Mouse (Mus musculus) layer of hippocampus, postnatal 14 days (tissue): ENCODE data around the gene Abcb6. TPM values are rescaled to one million over a fixed set of nuclear protein-coding genes. Genes with fewer than 3 reads are reported as not detected.

ENCODE experiments used
- DNase-seq, 2 experiments: peaks; one replicate each; pipeline ENCODE4 v3.0.0; 2021 to 2022; ENCODE audit warnings: low spot score in 2 of 2, mixed read lengths in 1 of 2
- microRNA-seq, 2 experiments: library from miRNA; unstranded; fragments of <30 nt; microRNA quantifications; one replicate each; pipeline ENCODE4 v1.2.0; 2021
- total RNA-seq, 2 experiments: library from RNA; stranded (reverse); gene quantifications; 2 replicates each; pipeline ENCODE4 v1.2.3; 2021

The Abcb6 gene
- total RNA-seq, 2 experiments from 2014 or later = 30.7 to 35.2 TPM

- no peak for DNase-seq
These were observed 32.6 kb downstream of the Abcb6 start for GRCm38 (mm10) chr1:75147411-75148135.

- DNase-seq = no peak
These were observed 34.6 kb downstream of the Abcb6 start for GRCm38 (mm10) chr1:75145589-75145988.

- peak; percentile 96 for DNase-seq
These were observed 37.6 kb downstream of the Abcb6 start, which contains the start of the genes Cnppd1 and Retreg2 for GRCm38 (mm10) chr1:75142301-75143261. Gene Cnppd1 (minus strand): TSS chr1:75142711. Gene Retreg2 (plus strand): TSS chr1:75142778.

- peak; percentile 42 to 57 for DNase-seq
These were observed 38.6 kb downstream of the Abcb6 start for GRCm38 (mm10) chr1:75141486-75142190.

GRCm38 (mm10) chr1:75140601-75141190, 39.5 kb downstream of the Abcb6 start:
- no peak for DNase-seq

- no peak for DNase-seq
These were observed 41.7 kb downstream of the Abcb6 start for GRCm38 (mm10) chr1:75138448-75138847.

- no peak for DNase-seq
These were observed 43.5 kb downstream of the Abcb6 start for GRCm38 (mm10) chr1:75136730-75137129.

- no peak for DNase-seq
These were observed 43.9 kb downstream of the Abcb6 start for GRCm38 (mm10) chr1:75136293-75136692.

GRCm38 (mm10) chr1:75133421-75134207, 46.6 kb downstream of the Abcb6 start, which contains the start of gene Slc23a3:
Gene Slc23a3 (minus strand): TSS chr1:75133890.
- DNase-seq = no peak

- DNase-seq = no peak
These were observed 51.6 kb downstream of the Abcb6 start for GRCm38 (mm10) chr1:75128641-75129040.

- no peak for DNase-seq
These were observed 54.8 kb downstream of the Abcb6 start for GRCm38 (mm10) chr1:75125418-75125817.

- peak; percentile 93 to 94 for DNase-seq
These were observed 55.6 kb downstream of the Abcb6 start, which contains the start of gene Nhej1 for GRCm38 (mm10) chr1:75124346-75125321. Gene Nhej1 (minus strand): TSS chr1:75125200.

GRCm38 (mm10) chr1:75122211-75122610, 58.0 kb downstream of the Abcb6 start:
- no peak for DNase-seq

Small RNA genes within 50 kb of the gene (microRNA-seq; reads per million reads assigned to microRNA genes)
- 0 reads per million in 2 experiments for gene Gm27943

Other genes with a start within 250 kb of the Abcb6 start
- 1 to 10 TPM; 1.6 to 3.8 TPM for gene Cfap65, start 244.8 kb downstream of the Abcb6 start, total RNA-seq
- under 1 TPM; 0.35 to 0.60 TPM for gene Ihh, start 228.7 kb downstream of the Abcb6 start, total RNA-seq
- 1 to 10 TPM; 2.2 to 2.7 TPM for gene Nhej1, start 55.2 kb downstream of the Abcb6 start, total RNA-seq
- gene Slc23a3, start 46.5 kb downstream of the Abcb6 start, total RNA-seq = under 1 TPM in 1 of 2 experiments, not detected in 1; 0.35 TPM
- 10 to 100 TPM; 31.1 to 31.4 TPM for gene Cnppd1, start 37.7 kb downstream of the Abcb6 start, total RNA-seq
- 100 to 1,000 TPM; 143 to 148 TPM for gene Retreg2, start 37.6 kb downstream of the Abcb6 start, total RNA-seq
- 10 to 100 TPM; 30.9 to 32.7 TPM for gene Zfand2b, start 11.7 kb downstream of the Abcb6 start, total RNA-seq
- gene Ankzf1, start 11.8 kb upstream of the Abcb6 start, total RNA-seq = 10 to 100 TPM; 19.5 to 21.1 TPM
- 100 to 1,000 TPM; 110 to 115 TPM for gene Atg9a, start 11.8 kb upstream of the Abcb6 start, total RNA-seq
- 10 to 100 TPM; 21.3 to 21.7 TPM for gene Glb1l, start 30.4 kb upstream of the Abcb6 start, total RNA-seq
- gene Stk16, start 30.4 kb upstream of the Abcb6 start, total RNA-seq = 10 to 100 TPM; 90.5 to 91.4 TPM
- gene Tuba4a, start 39.5 kb upstream of the Abcb6 start, total RNA-seq = 100 to 1,000 TPM; 512 to 548 TPM
- gene A630095N17Rik, start 51.7 kb upstream of the Abcb6 start, total RNA-seq = not detected
- 10 to 100 TPM; 60.0 to 61.1 TPM for gene Dnajb2, start 56.0 kb upstream of the Abcb6 start, total RNA-seq
- 100 to 1,000 TPM; 326 to 350 TPM for gene Ptprn, start 84.1 kb upstream of the Abcb6 start, total RNA-seq
- 10 to 100 TPM; 68.2 to 98.9 TPM for gene Resp18, start 98.0 kb upstream of the Abcb6 start, total RNA-seq
- 10 to 100 TPM; 50.4 to 55.2 TPM for gene Dnpep, start 137.6 kb upstream of the Abcb6 start, total RNA-seq
- 1 to 10 TPM; 1.6 to 1.8 TPM for gene Des, start 179.9 kb upstream of the Abcb6 start, total RNA-seq
- 100 to 1,000 TPM; 184 TPM for gene Speg, start 194.9 kb upstream of the Abcb6 start, total RNA-seq